Mouse (Mus musculus): ENCODE results near the gene Dpm3. TPM values are rescaled to one million over a fixed set of nuclear protein-coding genes. Genes with fewer than 3 reads are reported as not detected.

Gene Dpm3
- 10 to 100 TPM; 65.3 to 74.1 TPM for total RNA-seq (2023)

DNA sequence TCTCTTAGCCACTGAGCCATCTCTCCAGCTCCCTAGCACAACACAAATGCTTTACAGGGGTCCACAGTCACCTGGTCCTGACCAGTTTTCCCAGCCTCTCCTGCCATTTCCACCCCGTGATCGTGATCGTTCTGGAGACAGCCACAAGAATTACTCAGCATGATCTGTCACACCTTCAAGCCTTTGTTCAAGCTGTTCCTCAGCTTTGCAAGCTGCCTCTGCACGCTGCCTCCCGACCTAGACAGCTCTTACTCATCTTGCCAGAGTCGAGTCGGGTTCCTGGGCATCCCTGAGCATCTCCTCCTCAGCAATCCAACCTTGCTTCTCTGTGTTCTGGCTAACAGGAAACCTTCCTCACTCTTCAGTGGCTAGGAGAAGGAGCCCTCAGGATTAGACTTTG, at the start of gene Dpm3:
Dpm3 (plus strand) TSS at position 283 of the 400 bp plus-strand sequence.

DNA sequence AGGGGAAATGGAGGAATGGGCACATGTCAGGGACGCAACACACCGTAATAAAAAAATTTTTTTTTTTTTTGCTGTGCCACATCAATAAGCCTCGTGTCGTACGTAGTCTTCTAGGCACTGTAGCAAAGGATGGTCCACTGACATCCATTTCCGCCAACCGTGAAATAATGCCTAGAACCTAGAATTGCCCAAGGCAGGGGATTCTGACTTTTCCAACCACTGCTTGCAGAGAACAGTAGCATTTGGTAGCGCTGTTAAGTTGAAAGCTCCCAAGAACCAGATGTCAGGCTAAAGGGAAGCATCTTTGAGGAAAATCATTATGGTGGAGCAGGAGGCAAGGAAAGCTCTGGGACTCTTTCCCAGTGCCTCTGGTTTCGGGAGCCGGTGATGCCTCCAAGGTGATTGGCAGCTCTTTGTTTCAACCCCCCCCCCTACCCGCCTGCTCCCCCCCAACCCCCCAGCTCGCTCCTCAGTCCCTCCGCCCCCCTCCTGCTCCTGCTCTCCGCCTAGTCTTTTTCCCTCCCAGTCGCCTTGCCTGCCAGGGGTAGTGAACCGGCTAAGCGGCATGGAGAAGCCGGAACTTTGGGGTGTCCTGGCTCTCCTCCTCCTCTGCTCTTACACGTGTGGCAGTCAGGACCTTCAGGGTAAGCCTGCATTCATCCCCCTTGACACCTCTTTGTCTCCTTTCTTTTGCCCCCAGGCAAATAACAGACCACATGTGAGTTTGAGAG, 44.3 kb upstream of the Dpm3 start, which contains the start of gene Thbs3:
Thbs3 (plus strand) TSS at position 500 of the 731 bp plus-strand sequence.

GRCm38 (mm10) chr3:89226900-89227299, 32.3 kb upstream of the Dpm3 start, which contains the start of gene Mtx1:
Gene Mtx1, minus strand, starts transcription at chr3:89227088.

DNA sequence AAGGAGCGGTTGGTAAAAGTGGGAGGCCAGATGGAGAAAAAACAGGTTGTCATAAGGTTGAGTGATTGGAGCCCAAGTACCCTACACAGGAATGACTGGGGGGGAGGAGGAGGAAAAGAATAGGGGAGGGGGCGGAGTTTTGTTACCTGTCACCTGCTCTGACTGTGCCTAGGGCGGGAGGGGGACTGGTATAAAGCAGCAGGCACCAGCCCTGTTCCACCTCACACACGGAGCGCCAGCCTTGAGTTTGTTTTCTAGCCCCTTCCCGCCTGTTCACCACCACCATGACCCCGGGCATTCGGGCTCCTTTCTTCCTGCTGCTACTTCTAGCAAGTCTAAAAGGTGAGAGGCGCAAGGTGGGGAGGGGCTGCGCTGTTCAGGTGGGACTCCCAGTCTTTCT, 30.3 kb upstream of the Dpm3 start, which contains the start of gene Muc1:
Muc1 (plus strand) TSS at position 222 of the 400 bp plus-strand sequence.

GRCm38 (mm10) chr3:89245688-89246171, 13.4 kb upstream of the Dpm3 start, which contains the start of gene Krtcap2:
Gene Krtcap2, plus strand, starts transcription at chr3:89245966.

DNA sequence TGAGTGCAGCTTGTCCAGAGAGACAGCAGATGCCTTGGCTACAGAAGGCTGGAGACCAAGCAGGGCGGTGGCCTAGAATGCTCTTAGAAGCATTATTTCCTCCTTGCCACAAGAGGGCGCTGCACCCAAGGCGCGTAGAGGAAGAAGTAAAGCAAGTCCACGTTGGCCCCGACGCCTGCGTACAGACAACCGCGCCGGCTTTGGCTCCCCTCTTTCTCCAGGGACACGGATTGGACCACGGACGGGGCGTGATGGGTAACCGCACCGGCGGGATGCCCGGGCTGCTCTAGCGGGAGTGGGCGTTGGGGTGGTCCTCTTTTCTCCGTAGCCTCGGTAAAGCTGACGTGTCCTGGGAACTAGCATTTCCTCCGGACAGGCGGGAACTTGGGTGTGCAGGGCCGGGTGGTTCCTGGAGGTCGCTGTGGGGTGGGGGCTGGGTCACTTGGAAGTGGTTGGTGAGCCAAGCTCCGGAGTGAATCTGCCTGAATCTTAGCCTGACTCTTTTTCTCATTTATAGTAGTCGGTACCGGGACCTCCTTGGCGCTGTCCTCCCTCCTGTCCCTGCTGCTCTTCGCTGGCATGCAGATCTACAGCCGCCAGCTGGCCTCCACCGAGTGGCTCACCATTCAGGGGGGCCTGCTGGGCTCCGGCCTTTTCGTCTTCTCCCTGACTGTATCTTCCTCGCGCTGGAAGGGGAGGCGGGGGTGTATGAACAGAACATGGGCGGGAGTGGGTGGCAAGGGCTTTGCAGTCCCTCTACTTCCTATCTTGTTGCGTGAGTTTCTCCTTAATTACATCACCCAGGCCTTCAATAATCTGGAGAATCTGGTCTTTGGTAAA, 12.7 kb upstream of the Dpm3 start, which contains the start of gene Trim46:
Trim46 (minus strand) TSS at position 49 of the 840 bp plus-strand sequence.

GRCm38 (mm10) chr3:89270051-89270755, 11.0 kb downstream of the Dpm3 start, which contains the start of gene Slc50a1:
Gene Slc50a1, minus strand, starts transcription at chr3:89270570.

DNA sequence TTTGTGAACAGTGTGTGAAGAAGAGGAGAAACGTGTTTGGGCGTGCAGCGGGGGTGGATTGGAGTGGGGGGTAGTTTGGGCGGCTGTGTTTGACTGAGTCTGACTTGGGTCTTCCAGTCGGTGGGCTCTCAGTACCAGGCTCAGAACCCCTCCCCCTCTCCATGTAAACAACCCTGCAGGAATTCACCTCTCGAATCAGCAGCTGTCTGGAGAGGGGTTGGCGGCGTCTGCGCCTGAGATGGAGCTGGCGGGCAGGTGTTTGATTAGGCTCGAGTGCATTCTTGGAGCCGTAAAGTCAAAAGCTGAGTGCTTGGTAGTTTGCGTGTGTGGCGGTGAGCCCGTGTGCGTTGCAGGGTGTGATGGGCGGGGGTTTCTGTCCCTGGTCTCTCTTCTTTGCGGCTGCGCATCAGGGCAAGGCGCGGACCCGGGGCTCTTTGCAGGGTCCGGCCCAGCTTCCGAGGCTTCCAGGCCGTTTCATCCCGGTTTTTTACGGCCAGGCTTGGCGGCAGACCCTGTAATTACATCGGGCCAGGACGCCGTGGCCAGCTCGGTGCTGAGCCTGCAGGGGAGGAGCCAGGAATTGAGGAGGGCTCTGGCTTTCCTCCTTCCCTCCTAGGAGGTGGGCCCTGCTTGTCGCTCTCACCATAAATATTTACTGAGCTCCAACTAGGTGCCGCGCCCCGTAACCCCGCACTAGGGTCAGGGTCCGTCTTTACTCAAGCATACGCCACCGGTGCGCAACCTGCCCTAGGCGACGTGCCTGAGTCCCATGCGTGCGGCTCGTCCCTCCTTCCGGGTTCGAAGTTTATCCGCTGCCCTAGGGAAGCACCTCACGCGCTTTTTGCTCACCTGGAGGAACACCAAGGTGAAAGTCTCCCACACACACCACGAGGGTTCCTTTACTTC, 21.7 kb downstream of the Dpm3 start, which contains the start of gene Efna1:
Efna1 (minus strand) TSS at position 537 of the 906 bp plus-strand sequence.

Other genes with a start within 250 kb of the Dpm3 start
- gene Rusc1, start 166.0 kb upstream of the Dpm3 start, total RNA-seq (2023), result 10 to 100 TPM; 32.8 to 34.0 TPM
- gene Gm43738, start 158.3 kb upstream of the Dpm3 start, total RNA-seq (2023), result not detected
- gene Fdps, start 157.4 kb upstream of the Dpm3 start, total RNA-seq (2023), result 10 to 100 TPM; 34.8 to 48.9 TPM
- gene Pklr, start 123.2 kb upstream of the Dpm3 start, total RNA-seq (2023), result not detected
- gene Hcn3, start 99.2 kb upstream of the Dpm3 start, total RNA-seq (2023), result under 1 TPM in 1 of 2 experiments, not detected in 1; 0.31 TPM
- 10 to 100 TPM; 79.1 to 83.2 TPM for gene Clk2, start 94.6 kb upstream of the Dpm3 start, total RNA-seq (2023)
- 10 to 100 TPM; 82.3 TPM for gene Scamp3, start 81.9 kb upstream of the Dpm3 start, total RNA-seq (2023)
- gene Fam189b, start 76.2 kb upstream of the Dpm3 start, total RNA-seq (2023), result 10 to 100 TPM; 12.2 to 13.0 TPM
- gene Gba, start 56.4 kb upstream of the Dpm3 start, total RNA-seq (2023), result 100 to 1,000 TPM; 109 to 114 TPM
- gene Thbs3, start 44.2 kb upstream of the Dpm3 start, total RNA-seq (2023), result 1 to 10 TPM; 5.2 to 6.8 TPM
- 10 to 100 TPM; 84.0 to 86.7 TPM for gene Mtx1, start 32.3 kb upstream of the Dpm3 start, total RNA-seq (2023)
- not detected for gene Muc1, start 30.3 kb upstream of the Dpm3 start, total RNA-seq (2023)
- 100 to 1,000 TPM in 1 of 2 experiments, 10 to 100 TPM in 1; 82.1 to 104 TPM for gene Krtcap2, start 13.4 kb upstream of the Dpm3 start, total RNA-seq (2023)
- 1 to 10 TPM in 1 of 2 experiments, under 1 TPM in 1; 0.18 to 1.1 TPM for gene Trim46, start 13.0 kb upstream of the Dpm3 start, total RNA-seq (2023)
- 10 to 100 TPM; 49.4 to 58.0 TPM for gene Slc50a1, start 11.2 kb downstream of the Dpm3 start, total RNA-seq (2023)
- under 1 TPM in 1 of 2 experiments, not detected in 1; 0.55 TPM for gene Efna1, start 21.8 kb downstream of the Dpm3 start, total RNA-seq (2023)
- not detected for gene Efna3, start 63.6 kb downstream of the Dpm3 start, total RNA-seq (2023)
- not detected for gene Efna4, start 78.7 kb downstream of the Dpm3 start, total RNA-seq (2023)
- gene Adam15, start 90.6 kb downstream of the Dpm3 start, total RNA-seq (2023), result 100 to 1,000 TPM; 163 to 179 TPM
- not detected for gene Dcst2, start 102.6 kb downstream of the Dpm3 start, total RNA-seq (2023)
- gene Dcst1, start 105.9 kb downstream of the Dpm3 start, total RNA-seq (2023), result not detected
- gene Zbtb7b, start 135.4 kb downstream of the Dpm3 start, total RNA-seq (2023), result 100 to 1,000 TPM; 130 to 146 TPM
- gene Lenep, start 143.4 kb downstream of the Dpm3 start, total RNA-seq (2023), result not detected
- 10 to 100 TPM; 20.0 to 28.1 TPM for gene Flad1, start 152.5 kb downstream of the Dpm3 start, total RNA-seq (2023)
- gene Cks1b, start 159.0 kb downstream of the Dpm3 start, total RNA-seq (2023), result 1 to 10 TPM; 6.1 to 6.2 TPM
- 100 to 1,000 TPM; 110 to 117 TPM for gene Shc1, start 159.1 kb downstream of the Dpm3 start, total RNA-seq (2023)
- gene Pygo2, start 170.9 kb downstream of the Dpm3 start, total RNA-seq (2023), result 10 to 100 TPM; 47.6 to 47.8 TPM
- gene Pbxip1, start 177.3 kb downstream of the Dpm3 start, total RNA-seq (2023), result 100 to 1,000 TPM; 114 to 127 TPM
- 10 to 100 TPM; 11.1 to 16.8 TPM for gene Pmvk, start 195.2 kb downstream of the Dpm3 start, total RNA-seq (2023)

Data from monocyte, adult 59 days (primary cell).